Mouse (Mus musculus) heart, postnatal 10 days (tissue): Measurements from ENCODE around the gene Tmem26. TPM values are rescaled to one million over a fixed set of nuclear protein-coding genes. Genes with fewer than 3 reads are reported as not detected.

Experiments used
- total RNA-seq, 2 experiments: library from RNA; stranded (reverse); gene quantifications; 2 replicates each; pipeline ENCODE4 v1.2.3; 2021

Gene Tmem26
- total RNA-seq, 2 experiments from 2014 or later = 0.67 to 0.99 TPM

Other genes starting within 250 kb of the Tmem26 start
- gene Cabcoco1, start 181.8 kb upstream of the Tmem26 start, total RNA-seq = 10 to 100 TPM; 27.9 to 29.1 TPM